Mouse (Mus musculus) c-Kit-negative CD71-positive TER-119-positive erythroid progenitor cells, embryonic 14.5 days (primary cell): ENCODE results near the gene Ints6l.

Experiments
- DNase-seq: peaks from one replicate; pipeline ENCODE4 v3.0.0-alpha.2; 2013; ENCODE audit warnings: low read depth, low spot score

Gene Ints6l

GRCm38 (mm10) chrX:56454671-56455371 is at the start of gene Ints6l:
Ints6l (plus strand) TSS chrX:56454857.
- peak; percentile 72 for DNase-seq

- DNase-seq = no peak
Observed at GRCm38 (mm10) chrX:56405482-56405881, 49.2 kb upstream of the Ints6l start.

- no peak for DNase-seq
Observed at GRCm38 (mm10) chrX:56406128-56406527, 48.5 kb upstream of the Ints6l start.

- no peak for DNase-seq
Observed at GRCm38 (mm10) chrX:56416277-56416676, 38.4 kb upstream of the Ints6l start.

- DNase-seq = peak; percentile 8
Observed at GRCm38 (mm10) chrX:56417541-56417940, 37.1 kb upstream of the Ints6l start.

- DNase-seq = no peak
Observed at GRCm38 (mm10) chrX:56430601-56431000, 24.1 kb upstream of the Ints6l start.

- DNase-seq = no peak
Observed at GRCm38 (mm10) chrX:56435758-56436283, 18.8 kb upstream of the Ints6l start.

GRCm38 (mm10) chrX:56446487-56447428 is 7.9 kb upstream of the Ints6l start:
- peak; percentile 57 for DNase-seq

- DNase-seq = no peak
Observed at GRCm38 (mm10) chrX:56447524-56448015, 7.1 kb upstream of the Ints6l start, which contains the start of gene Gm2174. Gm2174 (plus strand) TSS chrX:56447965.

- peak; percentile 70 for DNase-seq
Observed at GRCm38 (mm10) chrX:56455372-56456246, 952 bp downstream of the Ints6l start.

- peak; percentile 64 for DNase-seq
Observed at GRCm38 (mm10) chrX:56456379-56456778, 1.7 kb downstream of the Ints6l start.

- DNase-seq = no peak
Observed at GRCm38 (mm10) chrX:56462020-56462933, 7.6 kb downstream of the Ints6l start.

- DNase-seq = no peak
Observed at GRCm38 (mm10) chrX:56464906-56465305, 10.2 kb downstream of the Ints6l start.

GRCm38 (mm10) chrX:56467688-56468087 is 13.0 kb downstream of the Ints6l start:
- DNase-seq = no peak

GRCm38 (mm10) chrX:56468422-56468821 is 13.8 kb downstream of the Ints6l start:
- no peak for DNase-seq

GRCm38 (mm10) chrX:56474035-56474434 is 19.4 kb downstream of the Ints6l start:
- DNase-seq = no peak

- no peak for DNase-seq
Observed at GRCm38 (mm10) chrX:56477553-56477952, 22.9 kb downstream of the Ints6l start.

- no peak for DNase-seq
Observed at GRCm38 (mm10) chrX:56481906-56482305, 27.2 kb downstream of the Ints6l start.

GRCm38 (mm10) chrX:56489758-56490157 is 35.1 kb downstream of the Ints6l start:
- peak; percentile 62 for DNase-seq

GRCm38 (mm10) chrX:56497241-56497640 is 42.6 kb downstream of the Ints6l start:
- DNase-seq = no peak
